Mouse (Mus musculus) 416B (cell line): Measurements from ENCODE around the gene Fgf13.
A peak's percentile ranks its signal among the peaks of the same experiment; 100 is the strongest.

Experiments
- DNase-seq: peaks from one replicate; pipeline ENCODE4 v3.0.0; 2011; ENCODE audit warnings: low read depth

Gene Fgf13

GRCm38 (mm10) chrX:59186922-59187321 lies 380.9 kb downstream of the Fgf13 start:
- DNase-seq: no peak

GRCm38 (mm10) chrX:59182323-59182722 lies 385.5 kb downstream of the Fgf13 start:
- no peak for DNase-seq

- no peak for DNase-seq
These were observed 388.2 kb downstream of the Fgf13 start for GRCm38 (mm10) chrX:59179627-59180026.

GRCm38 (mm10) chrX:59179081-59179596 lies 388.7 kb downstream of the Fgf13 start:
- DNase-seq: peak; percentile 1

GRCm38 (mm10) chrX:59177653-59178052 lies 390.2 kb downstream of the Fgf13 start:
- DNase-seq: peak; percentile 0

GRCm38 (mm10) chrX:59172200-59172599 lies 395.7 kb downstream of the Fgf13 start:
- peak; percentile 2 for DNase-seq

GRCm38 (mm10) chrX:59166763-59167162 lies 401.1 kb downstream of the Fgf13 start:
- no peak for DNase-seq

- DNase-seq: peak; percentile 1
These were observed 425.9 kb downstream of the Fgf13 start for GRCm38 (mm10) chrX:59141947-59142346.

GRCm38 (mm10) chrX:59134928-59135361 lies 432.9 kb downstream of the Fgf13 start:
- no peak for DNase-seq

GRCm38 (mm10) chrX:59134166-59134861 lies 433.6 kb downstream of the Fgf13 start:
- no peak for DNase-seq

- DNase-seq: no peak
These were observed 434.1 kb downstream of the Fgf13 start for GRCm38 (mm10) chrX:59133834-59134165.

- no peak for DNase-seq
These were observed 434.5 kb downstream of the Fgf13 start for GRCm38 (mm10) chrX:59133416-59133815.

GRCm38 (mm10) chrX:59126637-59127036 lies 441.2 kb downstream of the Fgf13 start:
- DNase-seq: no peak

- no peak for DNase-seq
These were observed 454.7 kb downstream of the Fgf13 start for GRCm38 (mm10) chrX:59113187-59113586.

- no peak for DNase-seq
These were observed 481.9 kb downstream of the Fgf13 start for GRCm38 (mm10) chrX:59085928-59086327.

- DNase-seq: no peak
These were observed 487.4 kb downstream of the Fgf13 start for GRCm38 (mm10) chrX:59080427-59080826.

- no peak for DNase-seq
These were observed 495.8 kb downstream of the Fgf13 start for GRCm38 (mm10) chrX:59072083-59072482.

GRCm38 (mm10) chrX:59063157-59063556 lies 504.7 kb downstream of the Fgf13 start:
- DNase-seq: no peak

GRCm38 (mm10) chrX:59034969-59035368 lies 532.9 kb downstream of the Fgf13 start:
- no peak for DNase-seq
